Mouse (Mus musculus) urinary bladder, postnatal 4 days (tissue): ENCODE results near the gene Ctso.
A peak's percentile ranks its signal among the peaks of the same experiment; 100 is the strongest.

Experiments
- DNase-seq, 2 experiments: peaks; one replicate each; pipeline ENCODE4 v3.0.0; 2021 to 2022; ENCODE audit warnings: low spot score in 2 of 2

Gene Ctso

DNA sequence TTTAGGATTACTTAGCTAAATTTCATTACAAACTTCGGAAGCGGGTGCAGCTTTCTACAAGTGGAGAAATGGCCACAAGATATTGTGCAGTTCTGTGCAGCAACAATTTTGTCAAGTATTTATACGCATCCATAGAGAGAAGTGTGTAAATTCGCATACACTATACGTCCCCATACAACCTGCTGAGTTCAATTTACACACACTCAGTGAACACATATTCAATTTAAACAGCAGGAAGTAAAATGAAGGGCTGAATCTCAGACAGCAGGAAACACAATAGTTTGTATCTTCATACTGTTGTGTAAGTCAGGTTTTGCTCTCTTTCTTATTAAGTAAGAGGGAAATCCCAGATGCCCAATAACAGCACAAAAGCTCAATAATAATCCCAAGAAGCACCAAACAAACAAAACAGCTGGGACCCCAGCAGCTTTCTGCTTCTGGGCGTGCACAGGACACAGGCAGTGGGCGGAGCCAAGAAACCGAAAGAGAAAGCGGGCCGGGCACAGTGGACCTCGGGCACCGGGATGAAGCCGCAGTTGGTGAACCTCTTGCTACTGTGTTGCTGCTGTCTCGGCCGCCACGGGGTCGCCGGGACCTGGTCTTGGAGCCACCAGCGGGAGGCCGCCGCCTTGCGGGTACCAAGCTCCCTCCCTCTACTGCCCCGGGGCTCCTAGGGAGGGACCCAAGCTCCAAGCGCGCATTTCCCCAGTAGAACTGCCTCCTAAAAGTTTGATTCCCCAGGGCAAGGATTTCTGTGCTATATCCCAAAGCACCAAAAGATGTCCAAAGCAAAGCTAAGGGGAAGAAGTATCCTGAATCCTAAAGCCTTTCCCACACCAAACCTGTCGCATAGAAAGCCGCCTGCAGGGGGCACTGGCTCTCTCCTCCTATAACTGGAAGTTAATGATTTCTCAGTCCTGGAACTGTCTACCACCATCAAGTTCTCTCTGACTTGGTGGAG, at the start of gene Ctso:
TSS of gene Ctso (plus strand) at position 461 of the 961 bp plus-strand sequence.
- DNase-seq: peak; percentile 72 to 87

DNA sequence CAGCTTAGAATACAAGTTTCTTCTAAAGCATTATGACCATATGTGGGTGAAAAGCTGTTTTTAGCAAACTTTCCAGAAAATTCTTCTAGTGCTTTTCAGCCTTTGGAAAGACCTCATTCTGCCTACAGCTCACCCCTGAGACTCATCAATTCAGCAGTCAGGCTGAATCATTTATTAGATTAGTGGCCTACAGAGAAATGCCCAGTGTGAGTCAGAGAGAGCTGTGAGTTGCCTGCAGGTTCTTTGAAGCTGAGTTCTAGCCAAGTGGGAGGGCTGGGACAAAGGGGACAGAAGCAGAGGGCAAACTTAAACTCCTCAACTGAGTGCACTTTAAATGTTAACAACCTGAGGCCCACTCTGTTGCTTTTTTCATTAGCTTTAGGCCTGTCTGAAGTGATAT, 48.5 kb upstream of the Ctso start:
- DNase-seq: no peak

DNA sequence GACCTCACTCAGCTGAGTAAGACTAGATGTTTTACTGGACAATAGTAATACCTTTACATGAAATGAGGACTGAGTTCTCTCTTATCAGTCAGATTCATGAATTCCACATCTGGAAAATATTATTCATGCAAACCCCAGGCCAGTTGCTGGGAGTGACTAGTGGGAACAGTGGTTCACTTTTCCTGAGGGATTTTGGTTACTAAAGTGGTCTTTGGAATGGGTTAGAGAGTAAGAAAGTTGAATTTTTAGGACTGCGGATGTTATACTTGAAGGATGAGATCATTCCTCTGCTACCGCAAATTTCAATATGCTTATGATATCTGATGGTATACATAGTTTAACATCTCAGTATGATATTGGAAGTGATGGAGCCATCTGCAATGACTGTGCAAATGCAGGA, 46.8 kb upstream of the Ctso start:
- DNase-seq: no peak

DNA sequence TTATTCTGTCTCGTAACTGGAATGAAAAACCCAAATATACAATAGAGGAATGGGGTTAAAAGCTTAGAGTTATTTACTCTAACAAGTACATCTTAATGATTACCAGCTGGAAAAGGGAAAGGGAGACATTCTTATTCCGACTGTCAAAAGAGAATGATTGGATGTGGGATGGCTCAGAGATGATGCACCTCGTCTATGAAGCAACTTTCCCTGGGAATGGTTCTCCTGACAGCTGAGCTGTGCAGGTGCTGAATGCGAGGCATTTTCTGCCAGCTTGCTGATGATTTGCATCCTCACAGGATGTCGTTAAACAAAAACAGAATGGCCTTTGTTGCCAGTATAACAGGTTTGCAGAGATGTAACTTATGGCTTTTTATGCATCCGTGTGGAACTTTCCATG, 43.3 kb upstream of the Ctso start:
- DNase-seq: no peak

DNA sequence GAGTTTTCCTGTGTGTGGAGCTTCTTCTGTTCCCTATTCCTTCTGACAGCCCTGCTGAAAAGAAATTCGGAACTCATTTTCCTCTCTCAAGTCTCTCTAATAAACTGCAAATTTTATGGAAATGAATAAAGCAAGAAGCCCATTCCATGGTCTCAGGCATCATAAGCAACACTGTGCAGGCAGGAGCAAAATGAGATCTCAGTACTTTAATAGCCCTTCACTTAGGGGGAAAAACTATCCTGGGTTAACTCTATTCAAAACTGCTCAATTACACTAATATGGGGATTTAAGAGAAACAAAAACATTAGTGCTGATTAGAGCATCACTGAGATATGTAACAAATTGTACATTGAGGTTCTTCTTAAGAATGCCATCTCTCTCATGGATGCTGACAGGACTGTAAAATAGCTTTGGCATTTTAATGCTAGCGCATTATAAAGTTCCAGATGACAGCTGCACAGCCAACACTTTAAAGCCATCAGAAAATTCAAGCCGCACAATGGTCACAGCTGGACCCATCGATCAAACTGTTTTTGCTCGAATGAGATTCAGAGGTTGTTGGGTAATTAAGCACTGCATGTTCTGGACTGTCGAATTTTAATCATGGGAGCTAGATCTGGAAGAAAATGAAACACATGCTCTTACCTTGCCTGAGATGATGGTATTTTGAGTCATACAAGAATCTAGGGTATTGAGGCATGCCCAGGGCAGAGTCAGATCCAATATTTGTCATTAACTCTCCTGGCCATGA, 21.9 kb upstream of the Ctso start:
- DNase-seq: no peak

DNA sequence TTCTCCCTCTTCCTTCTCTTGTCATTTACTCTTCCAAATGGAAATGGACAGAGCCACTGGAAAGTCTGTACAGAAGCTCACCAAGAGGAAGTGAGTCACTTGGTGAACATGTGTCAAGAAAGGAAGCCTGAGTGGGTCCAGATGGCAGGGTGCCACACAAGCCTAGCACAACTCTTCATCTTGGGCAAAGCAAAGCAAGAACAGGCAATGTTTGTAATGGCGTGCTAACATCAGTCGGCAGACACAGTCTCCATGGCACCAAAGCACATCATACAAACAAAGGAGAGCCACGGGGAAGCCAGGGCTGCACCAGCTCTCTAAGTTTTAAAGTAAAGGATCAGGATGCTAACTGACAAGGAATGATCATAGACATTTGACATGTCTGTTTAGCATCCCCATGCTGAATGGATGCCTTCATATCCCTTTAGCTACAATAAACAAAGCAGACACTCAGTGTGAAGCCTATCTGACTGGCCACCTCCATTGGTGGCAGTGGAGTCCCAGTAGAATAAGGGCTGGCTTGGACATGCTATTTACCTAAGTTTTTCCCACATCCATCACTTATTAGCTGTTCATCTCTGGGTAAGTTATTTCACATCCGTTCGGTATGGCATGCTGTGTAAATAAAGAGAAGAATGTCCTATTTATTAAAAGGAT, 16.2 kb upstream of the Ctso start:
- DNase-seq: no peak

DNA sequence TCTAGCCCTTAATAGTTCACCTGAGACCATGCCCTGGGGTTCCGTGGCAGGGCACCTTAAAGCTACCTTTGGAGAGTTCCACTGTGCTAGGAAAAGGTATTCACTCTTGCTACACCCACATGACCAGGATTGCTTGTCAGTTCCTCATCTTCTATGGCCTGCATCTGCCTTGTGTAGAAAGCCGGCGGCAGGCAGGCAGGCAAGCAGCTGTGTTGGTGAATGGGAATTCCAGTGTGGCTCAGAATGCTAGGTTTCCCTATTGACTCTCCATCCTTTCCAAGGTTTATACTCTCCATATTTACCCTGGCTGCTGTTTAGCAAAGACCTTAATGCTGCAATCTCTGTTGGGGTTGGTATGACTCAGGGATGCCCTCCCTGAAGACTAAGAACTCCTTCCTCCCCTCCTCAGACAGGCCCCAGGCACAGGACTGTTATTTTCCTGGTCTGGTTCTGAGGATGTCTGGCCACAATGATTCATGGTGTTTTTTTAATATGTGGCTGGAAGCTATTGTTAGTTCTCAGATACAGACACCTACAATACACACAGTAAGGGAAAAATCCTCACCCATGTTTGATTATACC, 15.0 kb upstream of the Ctso start:
- no peak for DNase-seq

DNA sequence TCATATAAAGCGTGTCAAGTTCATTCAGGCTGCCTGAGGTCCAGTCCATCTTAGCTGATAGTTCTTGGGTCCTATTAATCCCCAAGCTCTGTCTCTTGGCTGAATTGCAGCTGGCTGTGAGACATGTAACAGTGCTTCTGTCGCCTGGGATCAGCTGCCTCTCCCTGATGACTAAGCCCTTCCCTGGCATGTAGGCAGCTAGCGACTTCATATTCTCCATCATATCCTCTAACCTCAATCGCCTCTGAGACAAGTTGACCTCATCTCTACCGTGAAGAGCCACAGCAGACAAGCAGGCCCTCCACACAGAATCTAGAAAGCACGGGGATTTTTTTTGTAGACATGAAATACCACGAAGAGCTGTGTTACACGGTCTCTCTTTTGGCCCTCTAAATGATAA, 14.2 kb upstream of the Ctso start:
- no peak for DNase-seq

DNA sequence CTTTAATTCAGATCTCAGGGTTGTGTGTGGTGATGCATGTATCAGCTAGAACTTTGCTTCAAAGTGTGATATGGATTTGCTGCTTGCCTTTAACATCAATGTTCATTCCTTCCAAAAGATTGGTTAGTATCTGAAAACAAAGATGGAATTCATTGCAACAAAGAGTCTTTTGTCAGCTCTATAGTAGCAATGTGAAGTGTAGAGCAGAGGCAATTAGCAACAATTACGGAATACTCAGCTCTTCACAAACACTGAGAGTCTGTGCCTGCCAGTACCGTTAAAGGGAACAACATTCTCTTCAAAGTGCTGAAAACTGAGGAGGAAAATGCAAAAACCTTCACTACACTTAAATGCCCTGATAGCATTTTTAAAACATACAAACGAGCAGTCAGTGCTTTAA, 12.7 kb upstream of the Ctso start:
- DNase-seq: no peak

DNA sequence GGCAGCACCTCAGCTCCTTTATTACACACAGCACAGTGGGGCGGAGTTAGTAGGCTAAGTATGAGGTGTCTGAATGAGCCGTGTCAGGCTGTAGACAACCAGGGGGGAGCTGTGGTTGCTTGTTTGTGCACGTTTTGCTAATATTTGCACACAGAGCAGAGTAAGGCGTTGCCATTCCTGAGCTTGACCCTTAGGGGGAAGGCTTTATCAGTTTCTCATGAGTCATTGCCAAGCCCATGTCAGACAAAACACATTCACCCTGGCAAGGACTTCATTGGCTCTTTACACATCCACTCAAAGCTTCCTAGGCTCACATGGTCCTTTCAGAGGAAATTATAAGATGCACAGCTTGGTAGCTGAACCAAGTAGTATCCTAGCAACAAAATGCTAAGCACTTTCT, 9.5 kb upstream of the Ctso start:
- DNase-seq: no peak

DNA sequence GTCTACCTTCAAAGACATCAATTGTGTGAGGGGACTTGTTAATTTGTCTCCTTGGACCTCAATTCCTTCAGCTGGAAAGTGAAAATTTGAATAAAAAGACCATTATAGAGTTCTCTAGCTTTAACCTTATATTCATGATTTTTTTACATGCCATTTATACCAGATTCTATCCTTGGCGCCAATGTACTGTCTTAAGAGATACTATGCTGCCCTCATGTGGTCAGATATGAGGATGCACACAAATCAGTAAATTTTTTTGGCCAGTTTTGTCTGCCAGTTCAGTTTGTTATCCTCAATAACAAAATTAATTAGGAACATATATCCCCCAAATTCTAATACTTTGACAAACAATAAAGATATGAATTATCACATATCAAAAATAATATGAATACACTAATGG, 7.5 kb upstream of the Ctso start:
- no peak for DNase-seq

DNA sequence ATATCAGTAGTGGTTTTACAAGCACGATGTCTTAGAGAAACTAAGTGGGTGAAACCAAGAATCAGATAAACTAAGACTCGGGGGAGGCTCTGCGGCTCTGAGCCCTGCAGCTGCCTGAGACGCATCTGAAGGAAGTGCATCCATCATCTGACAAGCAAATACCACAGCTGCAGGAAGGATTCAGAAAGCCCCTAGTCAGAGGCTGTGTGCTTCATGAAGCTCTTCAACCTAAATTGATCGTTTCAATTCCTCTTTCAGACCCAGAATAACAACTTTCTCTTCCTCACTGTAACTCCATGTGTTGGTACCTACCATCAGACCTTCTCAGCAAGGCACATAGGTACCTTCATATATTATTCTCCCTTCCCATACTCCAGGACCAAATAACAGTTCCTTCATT, 6.5 kb upstream of the Ctso start:
- DNase-seq: no peak

DNA sequence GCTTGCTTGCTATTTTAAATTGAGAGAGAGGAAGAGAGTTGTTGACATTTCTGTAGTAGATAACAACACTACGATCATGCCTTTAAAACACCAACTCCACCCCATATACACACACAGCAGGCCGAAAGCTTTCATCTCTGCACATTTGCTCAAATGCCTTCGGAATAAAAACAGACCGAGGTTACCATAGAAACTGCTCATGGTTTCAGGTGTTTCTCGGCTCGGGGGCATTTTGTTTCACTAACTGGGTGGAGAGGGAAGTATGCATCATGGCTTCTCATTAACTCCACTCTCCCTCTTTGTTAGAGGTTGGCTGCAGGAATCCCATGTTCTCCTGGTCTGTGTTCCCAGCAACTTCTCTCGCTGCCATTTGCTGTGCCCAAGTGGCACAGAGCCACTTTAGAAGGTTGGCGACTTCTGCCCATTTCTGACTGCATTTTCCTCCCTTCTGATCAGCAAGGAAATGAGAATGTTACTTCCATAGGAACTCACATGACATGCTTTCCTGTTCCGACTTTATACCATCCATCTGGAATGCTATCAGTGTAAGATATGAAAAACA, 5.6 kb upstream of the Ctso start:
- DNase-seq: no peak

DNA sequence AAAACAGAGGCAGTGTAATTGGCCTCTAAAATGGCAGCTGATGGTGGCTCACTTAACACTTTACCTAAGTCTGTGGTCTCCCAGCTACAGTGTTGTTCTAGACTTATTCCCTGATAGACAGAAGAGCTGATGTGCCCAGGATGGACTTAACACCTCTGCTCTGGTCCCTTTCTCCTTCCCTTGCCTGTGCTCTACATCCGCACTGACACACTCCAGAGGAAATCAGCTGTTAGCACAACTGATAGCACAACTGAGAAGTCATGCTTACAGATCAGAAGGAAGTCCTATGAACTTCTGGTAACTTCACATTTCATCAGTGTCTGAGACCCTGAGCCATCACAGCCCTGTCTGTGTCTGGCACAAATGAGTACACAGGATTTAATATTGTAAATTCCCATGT, 3.3 kb upstream of the Ctso start:
- no peak for DNase-seq

DNA sequence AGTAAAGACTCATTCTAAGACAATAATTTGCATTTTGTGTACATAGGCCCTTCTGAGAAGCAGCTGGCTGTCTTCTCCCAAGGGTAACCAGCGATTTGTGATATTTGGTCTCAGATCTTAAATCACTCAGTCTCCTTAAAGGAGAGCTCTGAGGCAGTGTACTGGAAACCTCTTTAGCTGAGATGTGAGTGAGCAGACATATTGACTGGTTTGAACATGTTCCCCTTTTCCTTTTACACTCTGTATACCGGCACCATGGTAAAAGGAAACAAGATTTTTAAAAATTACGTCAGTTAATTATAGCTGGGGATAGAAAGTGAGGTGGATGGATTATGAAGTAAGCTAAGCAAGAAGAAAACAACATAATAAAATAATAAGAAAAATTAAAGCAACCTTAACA, 706 bp upstream of the Ctso start:
- DNase-seq: no peak

DNA sequence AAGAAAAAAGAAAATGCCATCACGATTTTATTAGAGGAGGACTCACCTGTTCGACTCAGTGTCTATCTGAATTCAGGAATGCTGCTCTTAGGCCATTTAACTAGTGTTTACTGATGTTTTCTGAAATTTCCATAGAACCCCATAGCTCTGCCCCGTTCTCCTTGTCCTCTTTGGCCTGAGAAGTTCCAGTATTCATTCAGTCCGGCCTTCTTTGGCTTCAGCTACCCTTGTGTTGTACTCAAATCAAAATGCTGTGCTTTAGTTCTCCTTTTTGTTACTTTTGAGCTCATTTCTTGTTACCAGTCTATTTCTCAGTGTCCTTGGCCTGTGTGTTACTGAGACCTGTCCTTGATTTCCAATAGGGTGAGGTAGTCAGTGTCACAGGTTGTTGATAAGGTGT, 947 bp downstream of the Ctso start:
- DNase-seq: no peak

DNA sequence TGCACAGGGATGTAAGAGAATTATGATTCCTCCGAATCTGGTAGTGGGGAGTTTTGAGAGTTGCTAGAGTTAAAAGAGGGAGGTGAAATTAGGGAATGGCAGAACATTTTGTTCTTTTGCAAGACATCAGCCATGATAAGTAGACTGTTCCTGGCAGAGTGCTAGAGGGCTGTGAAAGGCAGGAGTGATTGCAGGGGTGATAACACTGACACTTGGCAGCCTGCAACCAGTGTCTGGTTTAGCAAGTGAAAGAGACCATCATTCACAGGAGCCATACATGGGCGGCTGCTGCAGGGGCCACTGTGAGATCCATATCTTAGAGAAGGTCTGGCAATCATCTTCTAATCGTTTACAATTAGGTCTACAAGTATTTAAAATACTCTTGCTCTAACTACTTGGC, 6.5 kb downstream of the Ctso start:
- no peak for DNase-seq

DNA sequence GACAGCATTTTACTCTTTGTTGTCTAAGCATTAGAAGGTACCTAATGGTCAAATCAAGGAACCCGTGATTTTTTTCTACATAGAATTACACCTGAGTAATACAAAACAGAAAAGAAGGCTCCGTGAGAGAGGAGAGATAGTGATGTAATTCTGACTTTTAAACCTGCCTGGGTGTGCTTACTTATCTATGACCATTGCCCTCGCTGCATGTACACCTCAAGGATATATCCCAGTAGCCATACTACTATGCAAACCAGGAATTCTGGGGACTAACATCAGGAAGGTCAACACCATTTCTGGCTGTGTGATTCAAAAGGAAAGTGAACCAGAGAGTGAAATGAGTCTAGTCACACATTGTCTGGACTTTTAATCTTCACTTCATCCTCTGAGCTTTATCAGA, 9.9 kb downstream of the Ctso start:
- no peak for DNase-seq

DNA sequence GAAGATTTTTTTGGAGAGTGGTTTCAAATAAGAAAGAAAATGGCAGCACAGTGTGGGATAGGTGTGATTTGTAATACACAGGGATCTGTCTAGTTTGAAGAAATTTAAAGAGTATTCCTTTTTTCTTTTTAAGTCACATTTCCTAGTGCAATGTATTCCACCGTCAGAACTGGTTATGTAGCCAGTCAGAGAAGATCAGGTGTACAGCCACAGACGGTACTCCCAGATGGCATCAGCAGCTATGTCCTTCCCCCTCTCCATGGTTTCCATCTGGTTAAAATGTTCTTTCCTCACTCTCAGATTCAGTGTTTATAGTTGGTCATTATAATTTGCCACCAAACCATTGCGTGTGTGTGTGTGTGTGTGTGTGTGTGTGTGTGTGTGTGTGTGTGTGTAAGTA, 10.7 kb downstream of the Ctso start:
- DNase-seq: no peak

DNA sequence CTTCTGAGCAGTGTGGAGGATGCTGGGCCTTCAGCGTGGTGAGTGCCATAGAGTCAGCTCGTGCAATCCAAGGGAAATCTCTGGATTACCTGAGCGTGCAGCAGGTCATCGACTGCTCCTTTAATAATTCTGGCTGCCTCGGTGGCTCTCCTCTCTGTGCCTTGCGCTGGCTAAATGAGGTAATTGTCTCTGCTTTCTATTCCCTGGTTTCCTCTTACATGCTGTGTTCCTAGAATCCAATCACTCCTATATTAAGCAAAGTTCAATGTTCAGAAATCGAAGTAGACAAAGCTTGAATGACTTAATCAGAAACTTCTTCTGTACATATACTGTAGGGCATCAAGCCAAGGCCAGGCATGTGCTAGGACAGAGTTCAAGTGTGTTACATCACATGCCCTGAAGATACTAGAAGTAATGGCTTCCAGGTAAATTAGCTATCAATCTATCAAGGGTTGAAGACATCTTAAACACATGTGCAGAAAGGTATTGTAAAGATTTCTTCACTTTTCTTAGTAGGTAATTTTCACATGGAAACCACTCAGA, 12.5 kb downstream of the Ctso start:
- no peak for DNase-seq

DNA sequence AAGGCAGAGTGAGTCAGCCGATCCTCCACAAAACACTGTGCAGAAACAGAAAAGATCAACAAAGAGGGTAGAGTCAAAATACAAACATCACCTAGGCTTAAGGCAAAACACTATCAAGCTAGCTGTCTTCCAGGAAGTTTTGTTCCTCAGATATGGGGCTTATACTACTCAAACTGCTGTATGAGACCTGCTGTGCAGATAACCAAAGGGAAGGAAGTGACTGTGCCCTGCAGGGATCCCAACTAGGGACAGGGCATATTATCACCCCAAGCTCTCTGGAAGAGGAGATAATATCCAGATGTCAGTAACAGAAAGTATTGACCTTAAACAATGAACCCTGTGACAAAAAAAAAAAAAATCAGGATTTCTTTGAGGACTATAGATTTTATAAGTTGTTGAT, 16.6 kb downstream of the Ctso start:
- DNase-seq: no peak

DNA sequence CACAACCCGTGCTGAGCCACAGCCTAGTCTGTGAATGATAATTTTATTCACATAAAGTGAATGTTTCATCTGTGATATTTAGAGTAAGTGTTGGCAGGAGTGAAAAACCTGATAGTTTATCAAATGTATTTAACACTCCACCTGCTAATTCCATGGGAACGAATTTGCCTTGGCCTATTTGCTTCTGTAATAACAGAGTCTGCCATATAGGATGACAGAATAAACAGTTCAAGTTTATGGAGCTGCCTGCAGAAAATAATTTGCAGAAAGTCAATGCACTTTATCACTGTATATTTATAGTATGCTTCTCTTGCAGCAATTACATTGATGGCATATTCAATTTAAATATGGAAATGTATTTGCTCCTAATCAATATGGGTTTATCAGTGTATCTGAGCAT, 19.4 kb downstream of the Ctso start:
- DNase-seq: no peak
